Mouse (Mus musculus): ENCODE data around the gene Riiad1. TPM values are rescaled to one million over a fixed set of nuclear protein-coding genes. Genes with fewer than 3 reads are reported as not detected.

The Riiad1 gene
- polyA plus RNA-seq, 1 experiment from 2014 or later = 0.99 TPM

DNA sequence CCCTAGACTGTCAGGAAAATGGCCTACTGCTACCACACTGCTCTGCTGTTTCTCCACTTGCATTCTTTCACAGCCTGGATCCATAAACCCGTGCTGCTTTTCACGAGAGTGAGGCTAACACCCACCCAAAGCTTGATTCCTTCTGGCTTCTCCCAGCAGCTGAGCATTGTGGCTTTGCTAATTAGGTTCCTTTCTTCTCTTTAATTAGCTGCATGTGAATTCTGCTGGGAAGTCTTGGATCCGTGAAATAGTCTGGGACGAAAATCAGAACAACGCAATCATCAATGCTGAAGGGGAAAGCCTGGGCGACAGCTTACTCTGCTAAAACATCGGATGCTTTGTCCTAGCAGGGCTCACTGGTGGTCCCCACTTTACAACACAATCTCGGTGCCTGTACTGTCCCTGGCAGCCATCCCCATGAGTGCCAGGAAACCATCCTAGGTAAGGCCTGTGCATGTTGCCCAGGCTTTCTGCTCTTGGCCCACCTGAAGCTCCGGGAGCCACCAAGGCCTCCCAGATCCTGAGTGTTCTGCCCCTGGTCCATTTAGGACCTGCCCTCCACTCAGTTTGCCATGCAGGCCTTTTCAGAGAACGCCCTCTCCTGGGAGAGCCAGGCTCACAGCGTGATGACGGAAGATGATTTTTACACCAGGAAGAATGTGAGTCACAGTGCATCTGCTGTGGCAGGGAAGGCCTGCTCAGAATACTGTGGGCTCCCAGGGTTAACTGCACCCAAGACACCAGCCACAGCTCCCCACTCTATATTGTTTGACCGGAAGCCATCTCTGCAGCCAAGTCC is 14.3 kb downstream of the Riiad1 start:
- H3K27ac ChIP-seq (ENCODE audit: low read length) = no peak overlapping the region
- ATAC-seq (ENCODE audit: low FRiP score, low TSS enrichment) = no peak
- H3K27me3 ChIP-seq (ENCODE audit: insufficient read depth, low read length) = no peaks in the 10 kb centered on the region
- H3K4me2 ChIP-seq (replicated peaks; ENCODE audit: low read depth, low read length) = no peak overlapping the region
- no peaks in the 10 kb centered on the region for H3K4me1 ChIP-seq (ENCODE audit: insufficient read depth, low read length)
- H3K4me3 ChIP-seq (ENCODE audit: low read length) = no peak overlapping the region
- H3K9ac ChIP-seq (replicated peaks; ENCODE audit: low read length) = no peak overlapping the region
- H3K9me3 ChIP-seq (ENCODE audit: low read length) = no peaks in the 10 kb centered on the region
- H3K36me3 ChIP-seq (ENCODE audit: insufficient read depth, low read length) = no peaks in the 10 kb centered on the region
- 68% methylated on average over 13 of the region's 13 CpGs for WGBS

DNA sequence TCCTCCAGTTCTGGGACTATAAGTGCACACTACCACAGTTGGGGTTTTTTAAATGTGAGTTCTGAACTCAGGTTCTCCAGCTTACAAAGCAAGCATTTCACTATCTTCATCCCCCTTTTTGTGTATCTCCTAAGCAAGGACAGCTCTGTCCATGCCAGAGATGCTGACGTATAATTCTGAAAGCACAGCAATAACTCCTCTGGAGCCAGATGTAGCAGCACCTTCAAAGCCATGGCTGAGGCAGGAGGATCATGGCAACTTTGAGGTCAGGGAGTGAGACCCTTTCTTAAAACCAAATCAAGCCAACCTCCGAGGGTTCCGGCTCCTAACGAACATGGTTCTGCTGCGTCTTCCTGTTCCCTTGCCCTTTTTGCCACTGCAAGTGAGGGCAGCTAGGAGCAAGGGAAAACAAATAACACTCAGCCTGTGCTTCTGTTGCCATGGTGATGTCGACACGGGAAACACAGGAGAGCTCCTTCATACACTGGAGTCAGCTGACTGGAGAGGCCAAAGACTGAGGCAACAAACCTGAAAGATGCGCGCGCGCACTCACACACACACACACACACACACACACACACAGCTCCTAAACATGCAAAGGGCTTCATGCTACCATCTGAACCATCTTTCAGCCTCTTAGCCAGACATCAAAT is 16.1 kb downstream of the Riiad1 start:
- no peaks in the 10 kb centered on the region for H3K27me3 ChIP-seq (ENCODE audit: insufficient read depth, low read length)
- H3K36me3 ChIP-seq (ENCODE audit: insufficient read depth, low read length) = no peaks in the 10 kb centered on the region
- no peak for ATAC-seq (ENCODE audit: low FRiP score, low TSS enrichment)
- H3K27ac ChIP-seq (ENCODE audit: low read length) = no peak overlapping the region
- H3K9ac ChIP-seq (replicated peaks; ENCODE audit: low read length) = no peak overlapping the region
- no peaks in the 10 kb centered on the region for H3K9me3 ChIP-seq (ENCODE audit: low read length)
- H3K4me3 ChIP-seq (ENCODE audit: low read length) = no peak overlapping the region
- 46% methylated on average over 11 of the region's 11 CpGs for WGBS
- no peaks in the 10 kb centered on the region for H3K4me1 ChIP-seq (ENCODE audit: insufficient read depth, low read length)
- no peak overlapping the region for H3K4me2 ChIP-seq (replicated peaks; ENCODE audit: low read depth, low read length)

DNA sequence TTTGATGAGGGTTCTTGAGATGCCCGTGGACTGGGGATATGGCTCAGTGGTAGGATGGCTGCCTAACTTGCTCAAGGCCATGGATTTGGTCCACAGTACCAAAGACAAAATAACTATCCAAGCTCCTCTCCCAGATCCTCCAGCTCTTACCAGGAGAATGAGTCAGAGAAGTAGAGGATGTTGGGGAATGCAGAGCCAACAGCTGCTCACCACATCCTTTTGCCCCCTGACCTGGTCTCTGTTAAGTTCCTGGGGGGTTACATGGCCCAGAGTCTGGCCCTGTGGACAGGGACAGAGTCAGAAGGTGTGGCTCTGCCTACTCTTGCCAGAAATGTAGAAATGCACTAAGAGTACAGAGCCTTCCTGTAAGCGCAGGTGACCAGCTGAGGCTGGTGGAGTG is 20.3 kb downstream of the Riiad1 start:
- Histone ChIP-seq H3K9me3 (ENCODE audit: low read length) (no peaks in the 10 kb centered on the region), H3K4me3 (ENCODE audit: low read length) (no peak overlapping the region), H3K36me3 (ENCODE audit: insufficient read depth, low read length) (no peaks in the 10 kb centered on the region), H3K9ac (replicated peaks; ENCODE audit: low read length) (no peak overlapping the region), H3K27ac (ENCODE audit: low read length) (no peak overlapping the region), H3K4me1 (ENCODE audit: insufficient read depth, low read length) (no peaks in the 10 kb centered on the region), H3K4me2 (replicated peaks; ENCODE audit: low read depth, low read length) (no peak overlapping the region), H3K27me3 (ENCODE audit: insufficient read depth, low read length) (no peaks in the 10 kb centered on the region)
- no peak for ATAC-seq (ENCODE audit: low FRiP score, low TSS enrichment)
- 100% methylated on average over 2 of the region's 2 CpGs for WGBS

DNA sequence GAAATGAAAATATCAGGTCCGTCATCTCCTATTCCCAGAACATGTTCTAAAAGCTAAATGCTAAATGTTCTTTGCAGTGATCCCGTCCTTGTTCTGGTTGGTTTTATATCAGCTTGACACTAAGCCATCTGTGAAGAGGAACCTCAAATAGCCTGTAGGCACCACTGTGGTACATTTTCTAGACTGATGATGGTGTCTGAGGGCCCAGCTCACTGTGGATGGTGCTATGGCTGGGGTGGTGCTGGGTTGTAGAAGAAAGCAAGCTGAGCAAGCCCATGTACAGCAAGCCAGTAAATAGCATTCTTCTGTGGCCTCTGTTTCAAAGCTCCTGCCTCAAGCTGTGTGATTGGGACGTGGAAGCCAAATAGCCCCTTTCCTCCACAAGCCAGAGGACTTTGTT is 23.1 kb downstream of the Riiad1 start:
- no peak for ATAC-seq (ENCODE audit: low FRiP score, low TSS enrichment)
- Histone ChIP-seq H3K4me2 (replicated peaks; ENCODE audit: low read depth, low read length) (no peak overlapping the region), H3K9ac (replicated peaks; ENCODE audit: low read length) (no peak overlapping the region), H3K27ac (ENCODE audit: low read length) (no peak overlapping the region), H3K36me3 (ENCODE audit: insufficient read depth, low read length) (no peaks in the 10 kb centered on the region), H3K4me3 (ENCODE audit: low read length) (no peak overlapping the region), H3K4me1 (ENCODE audit: insufficient read depth, low read length) (no peaks in the 10 kb centered on the region), H3K9me3 (ENCODE audit: low read length) (no peaks in the 10 kb centered on the region), H3K27me3 (ENCODE audit: insufficient read depth, low read length) (no peaks in the 10 kb centered on the region)
- 72% methylated on average over 3 of the region's 3 CpGs for WGBS

DNA sequence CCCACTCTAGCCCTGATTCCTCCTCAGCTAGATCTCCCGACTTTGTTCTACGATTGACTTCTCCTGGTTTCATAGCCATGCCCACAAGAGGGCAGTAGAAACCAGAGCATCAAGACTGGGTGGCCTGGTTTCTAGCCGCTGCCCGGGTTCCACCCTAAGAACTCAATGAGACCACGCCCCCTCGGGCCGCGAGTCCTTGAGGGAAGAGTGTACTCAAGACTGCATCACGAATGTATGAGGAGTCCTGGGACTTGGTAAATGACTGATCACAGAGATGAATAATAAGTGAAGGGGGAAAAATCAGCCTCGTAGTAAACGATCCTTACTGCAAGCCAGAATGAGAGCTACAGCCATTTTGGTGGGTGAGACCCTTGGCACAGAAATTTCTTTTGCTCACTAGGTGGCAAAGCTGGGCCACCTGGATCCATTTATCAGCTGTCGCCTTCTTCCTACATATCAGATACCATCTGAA is 23.6 kb downstream of the Riiad1 start:
- no peaks in the 10 kb centered on the region for H3K36me3 ChIP-seq (ENCODE audit: insufficient read depth, low read length)
- no peak overlapping the region for H3K27ac ChIP-seq (ENCODE audit: low read length)
- H3K4me3 ChIP-seq (ENCODE audit: low read length) = peak overlapping the region; percentile 44
- H3K4me2 ChIP-seq (replicated peaks; ENCODE audit: low read depth, low read length) = peak overlapping the region; percentile 54
- no peaks in the 10 kb centered on the region for H3K4me1 ChIP-seq (ENCODE audit: insufficient read depth, low read length)
- no peak overlapping the region for H3K9ac ChIP-seq (replicated peaks; ENCODE audit: low read length)
- H3K9me3 ChIP-seq (ENCODE audit: low read length) = no peaks in the 10 kb centered on the region
- under 1% methylated on average over 12 of the region's 12 CpGs for WGBS
- peak; percentile 91 for ATAC-seq (ENCODE audit: low FRiP score, low TSS enrichment)
- no peaks in the 10 kb centered on the region for H3K27me3 ChIP-seq (ENCODE audit: insufficient read depth, low read length)

DNA sequence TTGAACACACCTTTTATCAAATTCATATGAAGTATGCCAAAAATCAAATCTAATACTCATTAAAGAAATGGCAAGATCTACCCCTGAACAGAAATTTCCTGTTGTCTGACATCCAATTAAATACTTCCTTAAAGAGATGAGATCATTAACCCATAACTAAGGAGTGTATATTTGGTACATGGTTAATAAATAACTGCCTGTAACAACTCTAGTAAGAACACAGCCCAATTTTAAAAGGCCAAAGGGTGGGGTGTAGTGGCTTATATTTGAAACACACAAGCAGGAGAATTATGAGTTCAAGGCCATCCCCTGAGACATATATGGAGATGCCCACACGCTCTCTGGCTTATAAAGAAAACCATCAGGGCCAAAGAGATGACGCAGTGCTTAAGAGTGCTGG is 30.8 kb downstream of the Riiad1 start:
- no peak overlapping the region for H3K4me2 ChIP-seq (replicated peaks; ENCODE audit: low read depth, low read length)
- ATAC-seq (ENCODE audit: low FRiP score, low TSS enrichment) = no peak
- H3K36me3 ChIP-seq (ENCODE audit: insufficient read depth, low read length) = peaks cover 30% of the 10 kb centered on the region
- 92% methylated on average over 2 of the region's 2 CpGs for WGBS
- H3K27me3 ChIP-seq (ENCODE audit: insufficient read depth, low read length) = no peaks in the 10 kb centered on the region
- peaks cover 1% of the 10 kb centered on the region; the same call in 1 of the 2 replicates for H3K4me1 ChIP-seq (ENCODE audit: insufficient read depth, low read length)
- H3K27ac ChIP-seq (ENCODE audit: low read length) = no peak overlapping the region
- H3K9me3 ChIP-seq (ENCODE audit: low read length) = no peaks in the 10 kb centered on the region
- no peak overlapping the region for H3K4me3 ChIP-seq (ENCODE audit: low read length)
- H3K9ac ChIP-seq (replicated peaks; ENCODE audit: low read length) = no peak overlapping the region

DNA sequence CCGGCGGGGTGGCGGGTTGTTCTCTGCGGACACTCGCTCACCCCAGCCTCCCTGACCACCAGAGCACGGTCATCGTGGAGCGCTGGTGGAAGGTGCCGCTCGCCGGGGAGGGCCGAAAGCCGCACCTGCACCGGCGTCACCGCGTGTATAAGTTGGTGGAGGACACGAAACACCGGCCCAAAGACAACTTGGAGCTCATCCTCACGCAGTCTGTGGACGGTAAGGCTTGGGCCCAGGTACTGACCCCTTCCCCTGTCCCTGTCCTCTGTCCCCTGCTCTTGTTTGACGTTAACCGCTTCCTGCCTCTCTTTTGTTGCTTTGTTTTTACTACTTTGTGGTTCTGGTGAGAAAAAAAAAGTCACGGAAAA is 36.6 kb downstream of the Riiad1 start, which contains the start of gene Oaz3:
TSS of gene Oaz3 (minus strand) at position 319 of the 368 bp plus-strand sequence.
- H3K4me3 ChIP-seq (ENCODE audit: low read length) = peak within 1 kb of the TSS; percentile 96
- H3K9ac ChIP-seq (replicated peaks; ENCODE audit: low read length) = peak within 1 kb of the TSS; percentile 93
- no peak; the same call in 1 of the 2 replicates for ATAC-seq (ENCODE audit: low FRiP score, low TSS enrichment)
- peak within 1 kb of the TSS; percentile 86 for H3K4me2 ChIP-seq (replicated peaks; ENCODE audit: low read depth, low read length)
- no peaks in the 10 kb centered on the region for H3K9me3 ChIP-seq (ENCODE audit: low read length)
- under 1% methylated on average over 24 of the region's 24 CpGs for WGBS
- H3K4me1 ChIP-seq (ENCODE audit: insufficient read depth, low read length) = peaks cover 5% of the 10 kb centered on the region; the same call in 1 of the 2 replicates
- peaks cover 30% of the 10 kb centered on the region for H3K36me3 ChIP-seq (ENCODE audit: insufficient read depth, low read length)
- peaks cover 2% of the 10 kb centered on the region; the same call in 1 of the 2 replicates for H3K27me3 ChIP-seq (ENCODE audit: insufficient read depth, low read length)
- H3K27ac ChIP-seq (ENCODE audit: low read length) = peak within 1 kb of the TSS; percentile 81

DNA sequence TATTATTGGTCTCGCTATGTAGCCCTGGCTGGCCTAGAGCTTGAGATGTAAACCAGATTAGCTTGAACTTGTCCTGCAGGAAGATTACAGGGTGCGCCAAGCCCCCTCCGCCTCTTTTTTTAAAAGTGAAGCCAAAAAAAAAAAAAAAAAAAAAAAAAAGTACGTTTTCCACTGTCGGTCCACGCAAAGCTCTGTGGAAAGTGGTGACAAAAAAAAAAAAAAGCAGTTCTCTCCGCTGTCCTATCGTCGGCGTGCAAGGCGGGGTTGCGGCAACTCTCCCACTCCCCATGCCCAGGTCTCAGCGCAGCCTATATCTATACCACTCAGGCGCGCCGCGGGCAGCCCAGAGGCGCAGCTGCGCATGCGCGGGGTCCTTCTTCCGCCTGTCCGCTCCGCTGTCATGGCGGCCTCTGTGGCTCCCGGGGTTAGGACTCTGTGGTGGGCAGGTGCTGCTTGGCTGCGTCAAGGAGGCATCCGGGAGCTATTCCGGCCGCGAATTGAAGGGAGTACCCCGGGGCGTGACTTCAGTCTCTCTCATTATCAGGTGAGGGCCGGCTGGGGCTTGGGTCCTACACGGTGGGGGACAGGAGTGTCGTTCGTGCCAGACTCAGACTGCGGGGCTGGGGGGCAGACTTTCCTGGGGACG is 37.1 kb downstream of the Riiad1 start, which contains the start of gene Mrpl9:
TSS of gene Mrpl9 (plus strand) at position 368 of the 646 bp plus-strand sequence.
- Histone ChIP-seq H3K27me3 (ENCODE audit: insufficient read depth, low read length) (peaks cover 2% of the 10 kb centered on the region; the same call in 1 of the 2 replicates), H3K9me3 (ENCODE audit: low read length) (no peaks in the 10 kb centered on the region), H3K27ac (ENCODE audit: low read length) (peak within 1 kb of the TSS; percentile 81), H3K4me3 (ENCODE audit: low read length) (peak within 1 kb of the TSS; percentile 96), H3K4me1 (ENCODE audit: insufficient read depth, low read length) (peaks cover 5% of the 10 kb centered on the region; the same call in 1 of the 2 replicates), H3K9ac (replicated peaks; ENCODE audit: low read length) (peak within 1 kb of the TSS; percentile 93), H3K4me2 (replicated peaks; ENCODE audit: low read depth, low read length) (peak within 1 kb of the TSS; percentile 86), H3K36me3 (ENCODE audit: insufficient read depth, low read length) (peaks cover 26% of the 10 kb centered on the region)
- ATAC-seq (ENCODE audit: low FRiP score, low TSS enrichment) = peak; percentile 99
- WGBS = under 1% methylated on average over 38 of the region's 39 CpGs

DNA sequence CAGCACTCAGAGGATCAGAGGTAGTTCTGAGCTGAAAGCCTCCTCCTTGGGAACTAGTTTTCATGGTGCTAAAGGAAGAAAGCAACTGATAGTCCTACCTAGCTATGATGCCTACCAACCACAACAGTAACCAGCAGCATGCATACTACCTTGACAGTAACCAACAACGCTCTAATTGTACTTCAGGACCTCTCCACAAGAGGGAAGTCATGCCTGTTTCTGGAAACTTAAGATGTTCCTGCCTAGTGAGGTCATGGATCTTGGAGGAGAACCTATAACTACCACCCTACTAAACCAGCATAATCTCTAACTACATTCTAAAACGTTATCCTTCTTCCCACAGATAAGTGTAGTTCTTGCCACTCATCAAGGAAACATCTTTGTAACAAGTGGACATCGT is 39.0 kb downstream of the Riiad1 start:
- WGBS = 39% methylated on average over 3 of the region's 3 CpGs
- H3K4me3 ChIP-seq (ENCODE audit: low read length) = no peak overlapping the region
- ATAC-seq (ENCODE audit: low FRiP score, low TSS enrichment) = no peak
- H3K27me3 ChIP-seq (ENCODE audit: insufficient read depth, low read length) = peaks cover 2% of the 10 kb centered on the region; the same call in 1 of the 2 replicates
- no peaks in the 10 kb centered on the region for H3K9me3 ChIP-seq (ENCODE audit: low read length)
- no peak overlapping the region for H3K4me2 ChIP-seq (replicated peaks; ENCODE audit: low read depth, low read length)
- peaks cover 5% of the 10 kb centered on the region; the same call in 1 of the 2 replicates for H3K4me1 ChIP-seq (ENCODE audit: insufficient read depth, low read length)
- peaks cover 7% of the 10 kb centered on the region for H3K36me3 ChIP-seq (ENCODE audit: insufficient read depth, low read length)
- H3K9ac ChIP-seq (replicated peaks; ENCODE audit: low read length) = no peak overlapping the region
- H3K27ac ChIP-seq (ENCODE audit: low read length) = no peak overlapping the region

Measured in kidney, embryonic 16.5 days (tissue).